Mouse (Mus musculus) heart, postnatal 0 days (tissue): ENCODE results near the gene Ppig.

Source experiments
- CTCF ChIP-seq: IDR thresholded peaks from 2 replicates; pipeline ENCODE4 v1.5.1; 2016; ENCODE audit warnings: antibody characterized with exemption, control low read depth, low read depth
- EP300 ChIP-seq: IDR thresholded peaks from 2 replicates; pipeline ENCODE4 v1.6.1; 2016; ENCODE audit warnings: antibody characterized with exemption, low read depth

GRCm38 (mm10) chr2:69802911-69803312 lies 80.6 kb downstream of the Ppig start:
- peak; percentile 67 for TF ChIP-seq CTCF
- no peak for TF ChIP-seq EP300
